Mouse (Mus musculus) neural tube, embryonic 12.5 days (tissue): ENCODE data around the gene Cyp2c38. TPM values are rescaled to one million over a fixed set of nuclear protein-coding genes. Genes with fewer than 3 reads are reported as not detected.
"Not testable (repeated sequence)": the region's sequence is repeated elsewhere in the genome, so short reads cannot be mapped to it uniquely, and the experiment has no call there.

Experiments
- ATAC-seq: fragments of 200-750 bp; cut with Nextera tagmentation; 2 replicates; pipeline ENCODE4 v1.8.0; 2017; ENCODE audit warnings: low read depth, mild to moderate bottlenecking, moderate TSS enrichment, moderate library complexity; ENCODE audit not compliant: low FRiP score
- H3K27ac ChIP-seq: fragments of 300-500 bp; sonication (generic); 2 replicates; pipeline ENCODE4 v1.5.1; 2016
- H3K27me3 ChIP-seq: fragments of 300-500 bp; sonication (generic); replicated peaks from 2 replicates; pipeline ENCODE4 v1.6.1; 2016; ENCODE audit warnings: mild to moderate bottlenecking
- H3K36me3 ChIP-seq: fragments of 300-500 bp; sonication (generic); 2 replicates; pipeline ENCODE4 v1.6.1; 2016; ENCODE audit warnings: mild to moderate bottlenecking
- H3K4me1 ChIP-seq: fragments of 300-500 bp; sonication (generic); 2 replicates; pipeline ENCODE4 v1.6.1; 2016
- H3K4me2 ChIP-seq: fragments of 300-500 bp; sonication (generic); replicated peaks from 2 replicates; pipeline ENCODE4 v1.6.1; 2016; ENCODE audit warnings: mild to moderate bottlenecking
- H3K4me3 ChIP-seq: fragments of 300-500 bp; sonication (generic); 2 replicates; pipeline ENCODE4 v1.5.1; 2016
- H3K9ac ChIP-seq: fragments of 300-500 bp; sonication (generic); 2 replicates; pipeline ENCODE4 v1.6.1; 2016; ENCODE audit warnings: mild to moderate bottlenecking
- H3K9me3 ChIP-seq: fragments of 300-500 bp; sonication (generic); 2 replicates; pipeline ENCODE4 v1.6.1; 2016; ENCODE audit warnings: mild to moderate bottlenecking
- WGBS: fragments of 180-500 bp; shearing (Covaris S2); methylation state at CpG from one replicate; pipeline ENCODE4 v1.1.7; 2016; 5-methylcytosine and 5-hydroxymethylcytosine counted together
- polyA plus RNA-seq: library from polyadenylated mRNA; unstranded; fragments of >200 nt; fragmentation: Nextera tagmentation; extraction: Ambion mirVana; gene quantifications from 2 replicates; pipeline ENCODE4 v1.2.1, GENCODE M21; 2016

Gene Cyp2c38
- polyA plus RNA-seq = not detected in 2 replicates

DNA sequence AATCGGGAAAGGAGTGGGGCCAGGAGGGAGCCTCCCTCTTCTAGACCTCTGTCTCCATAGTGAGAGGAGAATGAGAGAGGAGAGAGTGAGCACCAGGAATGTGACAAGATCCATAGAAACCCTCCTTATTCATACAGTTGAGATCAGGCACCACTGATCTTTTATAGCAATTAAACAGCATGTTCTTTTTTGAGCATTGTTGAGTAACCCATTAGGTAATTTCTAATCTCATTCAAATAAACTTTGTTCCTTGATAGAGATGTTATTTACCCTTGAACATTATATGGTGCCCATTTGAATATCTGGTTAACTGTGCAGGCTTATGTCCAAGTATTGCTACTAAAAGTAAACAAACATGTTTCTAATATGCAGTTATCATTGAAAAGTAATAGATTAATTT lies at the start of gene Cyp2c38:
TSS of gene Cyp2c38 (minus strand) at position 135 of the 400 bp plus-strand sequence.
- Histone ChIP-seq H3K4me1 (no peaks in the 10 kb centered on the region), H3K4me3 (no peak within 1 kb of the TSS), H3K36me3 (no peaks in the 10 kb centered on the region), H3K9ac (no peak within 1 kb of the TSS), H3K27me3 (no peaks in the 10 kb centered on the region), H3K4me2 (no peak within 1 kb of the TSS), H3K27ac (no peak within 1 kb of the TSS), H3K9me3 (peaks cover 9% of the 10 kb centered on the region)
- ATAC-seq = no peak
- 89% methylated on average over 1 of the region's 1 CpGs for WGBS

DNA sequence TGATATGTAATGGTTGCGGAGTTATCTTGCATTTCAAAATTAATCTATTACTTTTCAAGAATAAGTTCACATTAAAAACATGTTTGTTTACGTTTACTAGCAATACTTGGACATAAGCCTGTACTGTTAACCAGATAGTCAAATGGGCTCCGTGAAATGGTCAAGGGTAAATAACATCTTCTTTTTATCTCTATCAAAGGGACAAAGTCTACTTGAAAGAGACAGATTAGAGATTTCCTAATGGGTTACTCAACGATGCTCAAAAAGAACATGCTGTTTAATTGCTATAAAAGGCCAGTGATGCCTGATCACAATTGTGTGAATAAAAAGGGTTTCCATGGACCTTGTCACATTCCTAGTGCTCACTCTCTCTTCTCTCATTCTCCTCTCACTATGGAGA lies 47.7 kb upstream of the Cyp2c38 start, which contains the start of gene Cyp2c39:
TSS of gene Cyp2c39 (plus strand) at position 329 of the 400 bp plus-strand sequence.
- no peak within 1 kb of the TSS for H3K4me2 ChIP-seq
- ATAC-seq = no peak
- WGBS = 86% methylated on average over 4 of the region's 4 CpGs

DNA sequence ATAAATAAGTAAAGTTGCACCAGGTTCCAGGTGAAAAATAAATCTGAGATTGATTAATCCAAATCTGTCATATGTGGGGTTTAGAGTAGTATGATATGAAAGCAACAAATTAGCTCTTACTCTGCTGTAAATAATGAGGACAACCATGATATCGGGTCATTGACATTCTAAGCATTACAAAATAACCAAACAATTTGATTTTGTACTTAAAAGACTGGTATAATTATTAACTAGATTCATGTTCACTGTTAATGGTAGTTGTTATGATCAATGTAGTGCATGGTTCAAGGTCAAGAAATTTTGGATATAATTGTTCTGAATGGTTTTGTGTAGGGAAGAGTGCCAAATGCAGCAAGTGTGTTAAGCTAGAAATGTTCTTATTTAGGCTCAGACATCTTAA lies 46.7 kb upstream of the Cyp2c38 start:
- no peak overlapping the region for H3K27ac ChIP-seq
- WGBS = 79% methylated on average over 1 of the region's 1 CpGs
- H3K4me2 ChIP-seq = no peak overlapping the region
- H3K4me3 ChIP-seq = no peak overlapping the region
- no peaks in the 10 kb centered on the region for H3K27me3 ChIP-seq
- no peak for ATAC-seq
- no peaks in the 10 kb centered on the region for H3K4me1 ChIP-seq
- H3K36me3 ChIP-seq = no peaks in the 10 kb centered on the region
- H3K9ac ChIP-seq = no peak overlapping the region
- H3K9me3 ChIP-seq = peaks cover 7% of the 10 kb centered on the region; the same call in 1 of the 2 replicates

More for the DNA sequence above, 47.7 kb upstream of the Cyp2c38 start, which contains the start of gene Cyp2c39:
- Histone ChIP-seq H3K27ac (no peak within 1 kb of the TSS), H3K9me3 (peaks cover 13% of the 10 kb centered on the region; the same call in 1 of the 2 replicates), H3K27me3 (no peaks in the 10 kb centered on the region), H3K4me3 (no peak within 1 kb of the TSS), H3K36me3 (no peaks in the 10 kb centered on the region), H3K4me1 (no peaks in the 10 kb centered on the region), H3K9ac (no peak within 1 kb of the TSS)

DNA sequence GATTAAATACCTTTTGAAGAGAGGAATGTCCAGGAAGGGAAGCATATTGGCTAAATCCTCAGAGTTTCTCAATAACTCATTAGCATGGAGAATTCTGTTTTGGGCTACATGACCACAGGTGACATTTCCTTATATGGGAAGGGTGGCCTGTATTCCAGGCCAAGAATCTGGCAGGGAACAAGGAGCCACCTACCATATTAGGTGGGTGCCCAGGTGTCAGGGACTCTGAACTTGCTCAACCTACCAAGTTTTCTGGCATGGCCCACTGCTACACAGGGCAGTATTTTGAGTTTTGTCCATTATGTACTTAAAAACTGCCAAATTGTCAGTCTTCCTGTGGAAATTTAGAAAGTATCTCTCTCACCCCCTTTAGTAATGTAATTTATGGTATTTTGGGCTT lies 43.5 kb upstream of the Cyp2c38 start:
- Histone ChIP-seq H3K9ac (no peak overlapping the region), H3K27me3 (no peaks in the 10 kb centered on the region), H3K4me1 (no peaks in the 10 kb centered on the region), H3K9me3 (peaks cover 14% of the 10 kb centered on the region; the same call in 1 of the 2 replicates), H3K27ac (no peak overlapping the region), H3K36me3 (no peaks in the 10 kb centered on the region), H3K4me2 (no peak overlapping the region), H3K4me3 (no peak overlapping the region)
- ATAC-seq = no peak

DNA sequence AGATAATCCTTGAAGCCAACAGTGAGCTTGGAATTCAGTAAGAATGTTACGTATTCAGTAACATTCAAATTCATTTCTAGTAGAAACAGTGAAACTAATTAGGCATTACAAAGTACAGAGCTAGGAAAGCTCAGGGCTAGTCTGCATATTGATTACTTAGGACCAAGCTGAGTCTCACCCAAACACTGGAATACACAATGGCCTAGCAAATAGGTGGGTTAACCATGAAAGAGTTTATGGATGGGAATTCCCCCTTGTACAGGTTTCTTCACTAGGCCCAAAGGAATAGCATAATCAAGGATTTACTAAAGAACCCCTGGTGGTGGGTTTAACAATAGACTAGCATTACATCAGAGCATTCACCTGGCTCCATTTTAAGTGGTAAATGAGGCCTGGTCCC lies 21.1 kb upstream of the Cyp2c38 start:
- 93% methylated on average over 1 of the region's 1 CpGs for WGBS
- not testable (repeated sequence) for ATAC-seq

DNA sequence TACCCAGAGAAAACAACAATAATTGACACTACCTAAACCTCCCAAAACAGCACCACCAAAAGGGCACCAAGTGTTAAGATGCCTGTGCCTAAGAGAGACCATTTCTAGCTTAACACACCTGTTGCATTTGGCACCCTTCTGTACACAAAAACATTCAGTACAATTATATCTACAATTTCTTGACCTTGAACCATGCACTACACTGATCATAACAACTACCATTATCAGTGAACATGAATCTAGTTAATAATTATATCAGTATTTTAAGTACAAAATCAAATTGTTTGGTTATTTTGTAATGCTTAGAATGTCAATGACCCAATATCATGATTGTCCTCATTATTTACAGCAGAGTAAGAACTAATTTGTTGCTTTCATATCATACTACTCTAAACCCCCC lies 1.0 kb upstream of the Cyp2c38 start:
- no peak overlapping the region for H3K4me3 ChIP-seq
- no peak overlapping the region for H3K27ac ChIP-seq
- peaks cover 3% of the 10 kb centered on the region; the same call in 1 of the 2 replicates for H3K9me3 ChIP-seq
- H3K4me1 ChIP-seq = no peaks in the 10 kb centered on the region
- H3K36me3 ChIP-seq = no peaks in the 10 kb centered on the region
- H3K9ac ChIP-seq = no peak overlapping the region
- H3K4me2 ChIP-seq = no peak overlapping the region
- no peaks in the 10 kb centered on the region for H3K27me3 ChIP-seq
- ATAC-seq = no peak

More for the DNA sequence above, 21.1 kb upstream of the Cyp2c38 start:
- not testable (repeated sequence) for H3K36me3 ChIP-seq, H3K27me3 ChIP-seq, H3K4me2 ChIP-seq, H3K4me3 ChIP-seq, H3K9ac ChIP-seq, H3K27ac ChIP-seq, H3K4me1 ChIP-seq
- H3K9me3 ChIP-seq = peaks cover 40% of the 10 kb centered on the region

Other genes starting within 250 kb of the Cyp2c38 start
- not detected in 2 replicates for gene Cyp2c29, start 193.7 kb downstream of the Cyp2c38 start, polyA plus RNA-seq
- gene Cyp2c39, start 47.8 kb upstream of the Cyp2c38 start, polyA plus RNA-seq = not detected in 2 replicates
- gene Cyp2c67, start 186.0 kb upstream of the Cyp2c38 start, polyA plus RNA-seq = not detected in 2 replicates